Mouse (Mus musculus) myocyte (in vitro differentiated cells): ENCODE data around the gene Prkcg.

Source experiments
- E2F4 ChIP-seq: IDR thresholded peaks from one replicate; pipeline ENCODE4 v1.6.1; 2011; ENCODE audit warnings: mild to moderate bottlenecking, control low read depth, moderate library complexity; ENCODE audit not compliant: insufficient read depth
- MAX ChIP-seq: IDR thresholded peaks from one replicate; pipeline ENCODE4 v1.6.1; 2011; ENCODE audit warnings: low read depth, mild to moderate bottlenecking, control low read depth
- MYOG ChIP-seq, 3 experiments: IDR thresholded peaks; one replicate each; pipeline ENCODE4 v1.6.1; 2011; ENCODE audit warnings: control low read depth in 2 of 3, low read depth in 2 of 3, mild to moderate bottlenecking in 2 of 3; ENCODE audit not compliant: insufficient read length in 2 of 3, control insufficient read depth in 1 of 3, insufficient read depth in 1 of 3
- POLR2A ChIP-seq: IDR thresholded peaks from one replicate; pipeline ENCODE4 v1.6.1; 2011; ENCODE audit warnings: low read depth, mild to moderate bottlenecking, control low read depth, moderate library complexity; ENCODE audit not compliant: insufficient read length
- POLR2AphosphoS2 ChIP-seq: IDR thresholded peaks from one replicate; pipeline ENCODE4 v1.6.1; 2011; ENCODE audit warnings: low read depth, control low read depth; ENCODE audit not compliant: insufficient read length
- SRF ChIP-seq: IDR thresholded peaks from one replicate; pipeline ENCODE4 v1.6.1; 2011; ENCODE audit warnings: low read depth; ENCODE audit not compliant: control insufficient read depth, insufficient read length
- TCF12 ChIP-seq: IDR thresholded peaks from one replicate; pipeline ENCODE4 v1.6.1; 2011; ENCODE audit warnings: mild to moderate bottlenecking, control low read depth; ENCODE audit not compliant: poor library complexity, insufficient read depth, severe bottlenecking
- TCF3 ChIP-seq: IDR thresholded peaks from one replicate; pipeline ENCODE4 v1.6.1; 2011; ENCODE audit warnings: low read depth, control low read depth; ENCODE audit not compliant: insufficient read length
- USF1 ChIP-seq: IDR thresholded peaks from one replicate; pipeline ENCODE4 v1.6.1; 2011; ENCODE audit warnings: low read depth, mild to moderate bottlenecking, control low read depth, moderate library complexity

DNA sequence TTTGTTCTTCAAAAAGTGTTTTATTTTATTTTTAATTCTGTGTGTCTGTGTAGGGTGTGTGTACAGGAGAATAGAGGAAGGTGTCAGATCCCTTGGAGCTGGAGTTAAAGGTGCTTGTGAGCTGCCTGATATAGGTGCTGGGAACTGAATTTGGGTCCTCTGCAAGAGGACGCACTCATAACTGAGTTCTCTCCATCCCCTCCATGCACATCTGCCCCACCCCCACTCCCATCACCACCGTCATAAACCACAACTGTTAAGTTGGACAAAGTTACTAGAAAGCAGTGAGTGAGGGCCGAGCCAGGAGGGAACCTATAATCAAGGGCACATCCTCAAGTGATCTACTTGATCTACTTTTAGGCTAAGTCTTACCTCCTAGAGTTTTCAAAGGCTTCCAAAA, 54.9 kb downstream of the Prkcg start:
- TF ChIP-seq TCF12 (no peak), POLR2A (no peak), E2F4 (no peak), MYOG (IDR thresholded peaks at IDR 0.05; ENCODE audit: control insufficient read depth in 1 of 3, insufficient read depth in 1 of 3, insufficient read length in 2 of 3, low read depth in 2 of 3) (no peak), USF1 (no peak), MAX (no peak), SRF (no peak), POLR2AphosphoS2 (no peak), TCF3 (no peak)
